Mouse (Mus musculus) bone marrow macrophage, adult 2 months (primary cell): ENCODE measurements at regions not wholly inside any gene's neighbourhood (a gene's known extent, or its start where the extent isn't known, plus 50 kb on each side); places are given as distances from the start of the nearest gene placed in this dataset.

Experiments used
- CTCF ChIP-seq: IDR thresholded peaks from 2 replicates; pipeline ENCODE4 v1.5.1; 2012; ENCODE audit warnings: low read depth, mild to moderate bottlenecking, low read length, moderate library complexity
- POLR2A ChIP-seq: IDR thresholded peaks from 2 replicates; pipeline ENCODE4 v1.6.1; 2012; ENCODE audit warnings: mild to moderate bottlenecking, low read depth, low read length, borderline replicate concordance

GRCm38 (mm10) chr1:61316261-61316660 is 322.4 kb upstream of the Pard3b start:
- TF ChIP-seq CTCF (no peak), POLR2A (no peak)
